Mouse (Mus musculus): Measurements from ENCODE around the gene Ppp6r2. TPM values are rescaled to one million over a fixed set of nuclear protein-coding genes. Genes with fewer than 3 reads are reported as not detected.

Gene Ppp6r2
- polyA plus RNA-seq, 1 experiment from 2014 or later = 84.0 TPM

GRCm38 (mm10) chr15:89307461-89307860 is 96.1 kb downstream of the Ppp6r2 start:
- Histone ChIP-seq H3K4me2 (replicated peaks) (no peak overlapping the region), H3K9me3 (ENCODE audit: control insufficient read depth, low read length) (no peaks in the 10 kb centered on the region), H3K9ac (no peak overlapping the region), H3K27ac (no peak overlapping the region), H3K4me3 (replicated peaks; ENCODE audit: low read length) (no peak overlapping the region), H3K27me3 (ENCODE audit: control insufficient read depth, insufficient read depth, low read length) (no peaks in the 10 kb centered on the region), H3K36me3 (replicated peaks; ENCODE audit: control insufficient read depth, insufficient read depth) (peaks cover 51% of the 10 kb centered on the region), H3K4me1 (replicated peaks; ENCODE audit: control insufficient read depth, insufficient read depth, low read length) (peaks cover 14% of the 10 kb centered on the region)
- WGBS = 94% methylated on average over 13 of the region's 13 CpGs
- no peak for DNase-seq (ENCODE audit: low spot score)
- ATAC-seq (ENCODE audit: low FRiP score) = no peak

DNA sequence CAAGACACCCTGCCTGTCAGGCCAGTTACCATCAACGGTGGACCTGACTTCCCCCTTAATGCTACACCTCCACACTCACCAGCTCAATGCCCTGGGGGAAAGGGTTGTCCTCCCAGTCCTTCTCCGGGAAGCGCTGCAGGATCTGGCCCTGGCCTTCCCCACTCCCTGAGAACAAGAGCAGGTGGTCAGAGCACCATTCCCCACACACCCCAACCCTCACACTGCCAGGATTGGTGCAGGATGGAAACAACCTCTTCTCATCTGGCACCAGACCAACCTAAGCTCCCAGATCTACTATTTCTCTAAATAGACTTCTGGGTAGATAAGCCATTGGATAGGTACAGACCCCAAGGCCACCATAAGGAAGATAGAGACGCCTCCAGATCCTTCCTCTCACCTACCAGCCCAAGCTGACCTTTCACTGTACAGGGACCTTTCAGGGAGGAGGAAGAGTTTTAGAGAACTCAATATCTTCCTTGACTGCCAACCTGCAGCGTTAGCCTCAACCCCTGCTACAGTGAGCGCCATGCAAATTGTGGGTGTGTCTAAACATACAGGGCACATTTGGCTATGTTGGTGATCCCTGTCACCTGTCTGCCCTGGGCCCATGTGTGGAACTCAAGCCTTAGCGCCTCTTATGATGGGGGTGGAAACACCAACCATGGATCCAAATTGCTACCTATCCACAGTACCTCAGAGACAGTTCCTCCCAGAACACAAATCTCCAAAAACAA is 97.2 kb downstream of the Ppp6r2 start:
- Histone ChIP-seq H3K27ac (no peak overlapping the region), H3K4me3 (replicated peaks; ENCODE audit: low read length) (no peak overlapping the region), H3K27me3 (ENCODE audit: control insufficient read depth, insufficient read depth, low read length) (no peaks in the 10 kb centered on the region), H3K36me3 (replicated peaks; ENCODE audit: control insufficient read depth, insufficient read depth) (peaks cover 40% of the 10 kb centered on the region), H3K9me3 (ENCODE audit: control insufficient read depth, low read length) (no peaks in the 10 kb centered on the region), H3K4me1 (replicated peaks; ENCODE audit: control insufficient read depth, insufficient read depth, low read length) (peaks cover 23% of the 10 kb centered on the region), H3K4me2 (replicated peaks) (no peak overlapping the region), H3K9ac (no peak overlapping the region)
- WGBS = 88% methylated on average over 7 of the region's 7 CpGs
- ATAC-seq (ENCODE audit: low FRiP score) = no peak
- no peak for DNase-seq (ENCODE audit: low spot score)

DNA sequence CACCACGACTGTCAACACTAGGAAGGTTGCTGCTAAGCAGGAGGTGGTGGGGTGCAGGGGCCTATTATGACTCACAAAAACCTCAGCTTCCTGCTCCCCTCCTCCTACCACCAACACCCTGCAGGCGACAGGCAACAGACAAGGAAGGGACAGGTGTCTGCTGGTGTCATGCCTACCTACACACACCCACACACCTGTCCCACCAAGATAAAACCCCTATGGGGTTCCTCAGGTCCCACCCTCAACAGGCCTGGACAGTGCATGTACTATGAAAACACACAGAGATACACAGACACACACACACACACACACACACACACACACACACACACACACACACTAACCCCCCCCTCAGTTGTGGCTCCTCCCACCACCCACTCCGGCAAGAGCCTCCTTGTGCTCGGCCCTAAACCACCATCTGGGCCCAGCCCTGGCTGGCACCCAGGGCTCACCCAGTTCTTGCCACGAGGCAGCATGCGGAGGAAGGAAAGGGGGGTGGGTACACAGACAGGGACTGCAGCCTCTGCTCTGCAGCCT is 98.7 kb downstream of the Ppp6r2 start:
- Histone ChIP-seq H3K9ac (no peak overlapping the region), H3K36me3 (replicated peaks; ENCODE audit: control insufficient read depth, insufficient read depth) (peaks cover 25% of the 10 kb centered on the region), H3K27me3 (ENCODE audit: control insufficient read depth, insufficient read depth, low read length) (no peaks in the 10 kb centered on the region), H3K9me3 (ENCODE audit: control insufficient read depth, low read length) (no peaks in the 10 kb centered on the region), H3K4me3 (replicated peaks; ENCODE audit: low read length) (no peak overlapping the region), H3K4me1 (replicated peaks; ENCODE audit: control insufficient read depth, insufficient read depth, low read length) (peaks cover 33% of the 10 kb centered on the region), H3K27ac (no peak overlapping the region), H3K4me2 (replicated peaks) (no peak overlapping the region)
- DNase-seq (ENCODE audit: low spot score) = no peak
- ATAC-seq (ENCODE audit: low FRiP score) = no peak
- 66% methylated on average over 5 of the region's 6 CpGs for WGBS

DNA sequence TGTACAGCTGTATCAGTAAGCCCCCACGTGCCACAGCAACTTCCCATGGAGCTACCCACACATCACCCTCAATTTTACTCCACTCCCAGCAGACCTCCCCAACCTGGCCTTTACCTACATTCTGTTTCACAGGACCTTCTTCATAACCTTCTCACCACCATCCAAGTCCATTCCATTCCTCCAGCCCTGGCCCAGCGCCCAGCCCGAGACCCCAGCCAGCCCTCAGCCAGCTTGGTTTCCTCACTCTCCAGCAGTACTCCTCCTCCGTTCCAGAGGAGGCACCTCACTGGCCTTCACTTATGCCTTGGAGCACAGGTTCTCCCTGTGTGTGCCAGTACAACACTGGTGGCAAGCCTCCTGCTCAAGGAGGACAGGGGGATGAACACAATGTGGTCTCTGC is 102.0 kb downstream of the Ppp6r2 start:
- Histone ChIP-seq H3K27me3 (ENCODE audit: control insufficient read depth, insufficient read depth, low read length) (no peaks in the 10 kb centered on the region), H3K27ac (no peak overlapping the region), H3K9me3 (ENCODE audit: control insufficient read depth, low read length) (no peaks in the 10 kb centered on the region), H3K36me3 (replicated peaks; ENCODE audit: control insufficient read depth, insufficient read depth) (no peaks in the 10 kb centered on the region), H3K4me2 (replicated peaks) (peak overlapping the region; percentile 80), H3K4me1 (replicated peaks; ENCODE audit: control insufficient read depth, insufficient read depth, low read length) (peaks cover 33% of the 10 kb centered on the region), H3K4me3 (replicated peaks; ENCODE audit: low read length) (no peak overlapping the region), H3K9ac (no peak overlapping the region)
- no peak for ATAC-seq (ENCODE audit: low FRiP score)
- WGBS = 87% methylated on average over 4 of the region's 4 CpGs
- DNase-seq (ENCODE audit: low spot score) = no peak

- no peaks in the 10 kb centered on the region for H3K9me3 ChIP-seq (ENCODE audit: control insufficient read depth, low read length)
- no peak overlapping the region for H3K27ac ChIP-seq
- DNase-seq (ENCODE audit: low spot score) (no peak), ATAC-seq (ENCODE audit: low FRiP score) (no peak)
- H3K4me2 ChIP-seq (replicated peaks) = peak overlapping the region; percentile 80
- peak overlapping the region; percentile 99 for H3K4me3 ChIP-seq (replicated peaks; ENCODE audit: low read length)
- H3K9ac ChIP-seq = peak overlapping the region; percentile 91
- H3K4me1 ChIP-seq (replicated peaks; ENCODE audit: control insufficient read depth, insufficient read depth, low read length) = peaks cover 33% of the 10 kb centered on the region
- H3K27me3 ChIP-seq (ENCODE audit: control insufficient read depth, insufficient read depth, low read length) = no peaks in the 10 kb centered on the region
- 27% methylated on average over 3 of the region's 3 CpGs for WGBS
- H3K36me3 ChIP-seq (replicated peaks; ENCODE audit: control insufficient read depth, insufficient read depth) = no peaks in the 10 kb centered on the region
Measured at GRCm38 (mm10) chr15:89314107-89314506, 102.8 kb downstream of the Ppp6r2 start.

- ATAC-seq (ENCODE audit: low FRiP score) = peak; percentile 19; the same call in 1 of the 2 replicates
Measured at GRCm38 (mm10) chr15:89314511-89315189, 103.3 kb downstream of the Ppp6r2 start.

GRCm38 (mm10) chr15:89315190-89315731 is 103.9 kb downstream of the Ppp6r2 start, which contains the start of gene Sbf1:
Gene Sbf1, minus strand, starts transcription at chr15:89315311.
- WGBS = under 1% methylated on average over 37 of the region's 37 CpGs
- peak within 1 kb of the TSS; percentile 80 for H3K4me2 ChIP-seq (replicated peaks)
- peak within 1 kb of the TSS; percentile 91 for H3K9ac ChIP-seq
- peaks cover 31% of the 10 kb centered on the region for H3K4me1 ChIP-seq (replicated peaks; ENCODE audit: control insufficient read depth, insufficient read depth, low read length)
- peak; percentile 91 for DNase-seq (ENCODE audit: low spot score)
- no peaks in the 10 kb centered on the region for H3K36me3 ChIP-seq (replicated peaks; ENCODE audit: control insufficient read depth, insufficient read depth)
- peak within 1 kb of the TSS; percentile 66 for H3K27ac ChIP-seq
- H3K27me3 ChIP-seq (ENCODE audit: control insufficient read depth, insufficient read depth, low read length) = no peaks in the 10 kb centered on the region
- no peaks in the 10 kb centered on the region for H3K9me3 ChIP-seq (ENCODE audit: control insufficient read depth, low read length)
- ATAC-seq (ENCODE audit: low FRiP score) = peak; percentile 99
- peak within 1 kb of the TSS; percentile 99 for H3K4me3 ChIP-seq (replicated peaks; ENCODE audit: low read length)

More at GRCm38 (mm10) chr15:89314511-89315189, 103.3 kb downstream of the Ppp6r2 start:
- Histone ChIP-seq H3K9me3 (ENCODE audit: control insufficient read depth, low read length) (no peaks in the 10 kb centered on the region), H3K36me3 (replicated peaks; ENCODE audit: control insufficient read depth, insufficient read depth) (no peaks in the 10 kb centered on the region), H3K4me2 (replicated peaks) (peak overlapping the region; percentile 80), H3K9ac (peak overlapping the region; percentile 91), H3K27ac (peak overlapping the region; percentile 54), H3K4me1 (replicated peaks; ENCODE audit: control insufficient read depth, insufficient read depth, low read length) (peaks cover 33% of the 10 kb centered on the region), H3K4me3 (replicated peaks; ENCODE audit: low read length) (peak overlapping the region; percentile 99), H3K27me3 (ENCODE audit: control insufficient read depth, insufficient read depth, low read length) (no peaks in the 10 kb centered on the region)
- DNase-seq (ENCODE audit: low spot score) = no peak
- WGBS = under 1% methylated on average over 58 of the region's 58 CpGs

DNA sequence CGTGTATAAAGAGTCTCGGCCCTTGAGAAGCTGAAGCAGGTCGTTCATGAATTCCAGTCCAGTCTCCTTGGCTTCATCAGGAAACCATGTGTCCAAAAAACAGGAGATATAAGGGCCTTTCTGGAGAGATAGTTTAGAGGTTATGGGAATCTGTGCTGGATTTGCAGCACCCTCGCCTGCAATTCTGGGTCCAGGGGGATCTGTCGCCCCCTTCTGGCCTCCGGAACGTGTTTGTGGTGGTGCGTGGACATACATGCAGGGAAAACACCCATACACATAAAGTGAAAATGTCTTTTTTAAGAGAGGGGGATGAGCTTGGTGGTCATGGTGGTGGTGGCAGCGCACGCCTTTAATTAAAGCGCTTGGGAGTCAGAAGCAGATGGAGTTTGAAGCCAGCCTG is 104.8 kb downstream of the Ppp6r2 start:
- ATAC-seq (ENCODE audit: low FRiP score) (no peak), DNase-seq (ENCODE audit: low spot score) (no peak)
- Histone ChIP-seq H3K9me3 (ENCODE audit: control insufficient read depth, low read length) (no peaks in the 10 kb centered on the region), H3K4me2 (replicated peaks) (no peak overlapping the region), H3K9ac (no peak overlapping the region), H3K27me3 (ENCODE audit: control insufficient read depth, insufficient read depth, low read length) (no peaks in the 10 kb centered on the region), H3K4me3 (replicated peaks; ENCODE audit: low read length) (no peak overlapping the region), H3K36me3 (replicated peaks; ENCODE audit: control insufficient read depth, insufficient read depth) (no peaks in the 10 kb centered on the region), H3K4me1 (replicated peaks; ENCODE audit: control insufficient read depth, insufficient read depth, low read length) (peaks cover 25% of the 10 kb centered on the region), H3K27ac (no peak overlapping the region)
- 68% methylated on average over 11 of the region's 11 CpGs for WGBS

- WGBS = 82% methylated on average over 8 of the region's 8 CpGs
- Histone ChIP-seq H3K9ac (no peak overlapping the region), H3K4me1 (replicated peaks; ENCODE audit: control insufficient read depth, insufficient read depth, low read length) (no peaks in the 10 kb centered on the region), H3K36me3 (replicated peaks; ENCODE audit: control insufficient read depth, insufficient read depth) (no peaks in the 10 kb centered on the region), H3K4me3 (replicated peaks; ENCODE audit: low read length) (no peak overlapping the region), H3K27ac (no peak overlapping the region), H3K27me3 (ENCODE audit: control insufficient read depth, insufficient read depth, low read length) (peaks cover 10% of the 10 kb centered on the region), H3K9me3 (ENCODE audit: control insufficient read depth, low read length) (no peaks in the 10 kb centered on the region), H3K4me2 (replicated peaks) (no peak overlapping the region)
- DNase-seq (ENCODE audit: low spot score) (no peak), ATAC-seq (ENCODE audit: low FRiP score) (no peak)
Measured at GRCm38 (mm10) chr15:89321264-89321663, 109.9 kb downstream of the Ppp6r2 start.

Data from hindbrain, embryonic 14.5 days (tissue).